Mouse (Mus musculus) bone marrow macrophage, adult 2 months (primary cell): ENCODE data around the gene Aacs.

Experiments
- CTCF ChIP-seq: IDR thresholded peaks from 2 replicates; pipeline ENCODE4 v1.5.1; 2012; ENCODE audit warnings: low read depth, mild to moderate bottlenecking, low read length, moderate library complexity
- POLR2A ChIP-seq: IDR thresholded peaks from 2 replicates; pipeline ENCODE4 v1.6.1; 2012; ENCODE audit warnings: mild to moderate bottlenecking, low read depth, low read length, borderline replicate concordance

- TF ChIP-seq CTCF (no peak), POLR2A (no peak)
Measured at GRCm38 (mm10) chr5:125440583-125441233, 34.9 kb upstream of the Aacs start.
